Mouse (Mus musculus) gastrocnemius, postnatal 25 days (tissue): Measurements from ENCODE around the gene Slc22a14. TPM values are rescaled to one million over a fixed set of nuclear protein-coding genes. Genes with fewer than 3 reads are reported as not detected.

ENCODE experiments used
- DNase-seq: peaks from one replicate; pipeline ENCODE4 v3.0.0; 2022
- total RNA-seq, 2 experiments: library from RNA; stranded (reverse); gene quantifications; 1 replicate in 1 of 2; 2 replicates in 1 of 2; pipeline ENCODE4 v1.2.3; 2021

The Slc22a14 gene
- total RNA-seq, 2 experiments from 2014 or later = not detected

DNA sequence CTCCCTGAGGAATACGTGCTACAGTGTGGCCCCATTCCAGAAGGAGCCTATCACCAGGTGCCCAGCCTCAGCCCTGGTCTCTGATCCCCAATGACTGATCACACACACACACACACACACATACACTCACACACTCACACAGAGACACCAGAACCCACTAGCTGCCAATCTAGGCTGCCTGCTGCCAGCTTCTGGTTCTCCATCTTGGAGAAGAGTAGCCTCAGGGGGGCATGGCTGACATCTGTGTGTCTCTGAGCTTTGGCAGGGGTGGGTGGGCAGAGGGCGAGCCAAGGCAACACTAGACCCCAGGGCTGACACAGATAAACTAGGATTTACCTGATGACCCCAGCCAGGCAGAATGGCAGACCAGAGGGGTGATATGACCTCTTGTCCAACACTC lies 226.5 kb downstream of the Slc22a14 start:
- no peak for DNase-seq

DNA sequence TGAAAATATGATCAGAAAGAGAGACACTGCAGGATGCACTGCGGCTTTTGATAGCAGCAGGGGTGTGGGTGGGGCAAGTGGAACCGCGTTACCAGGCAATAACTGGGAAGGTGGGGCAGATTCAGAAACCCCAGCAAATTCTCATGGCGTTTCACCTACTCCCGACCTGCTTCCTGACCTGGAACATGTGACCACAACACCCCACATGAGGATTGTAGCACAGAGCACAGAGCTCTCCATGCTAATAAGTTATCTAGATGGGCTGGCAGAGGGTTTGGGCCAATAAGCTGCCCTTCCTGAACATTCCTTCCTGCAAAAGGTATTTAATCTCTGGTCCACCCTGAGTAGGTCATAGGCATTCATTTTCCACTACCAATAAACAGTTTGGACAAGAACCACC lies 234.7 kb downstream of the Slc22a14 start:
- DNase-seq = no peak

DNA sequence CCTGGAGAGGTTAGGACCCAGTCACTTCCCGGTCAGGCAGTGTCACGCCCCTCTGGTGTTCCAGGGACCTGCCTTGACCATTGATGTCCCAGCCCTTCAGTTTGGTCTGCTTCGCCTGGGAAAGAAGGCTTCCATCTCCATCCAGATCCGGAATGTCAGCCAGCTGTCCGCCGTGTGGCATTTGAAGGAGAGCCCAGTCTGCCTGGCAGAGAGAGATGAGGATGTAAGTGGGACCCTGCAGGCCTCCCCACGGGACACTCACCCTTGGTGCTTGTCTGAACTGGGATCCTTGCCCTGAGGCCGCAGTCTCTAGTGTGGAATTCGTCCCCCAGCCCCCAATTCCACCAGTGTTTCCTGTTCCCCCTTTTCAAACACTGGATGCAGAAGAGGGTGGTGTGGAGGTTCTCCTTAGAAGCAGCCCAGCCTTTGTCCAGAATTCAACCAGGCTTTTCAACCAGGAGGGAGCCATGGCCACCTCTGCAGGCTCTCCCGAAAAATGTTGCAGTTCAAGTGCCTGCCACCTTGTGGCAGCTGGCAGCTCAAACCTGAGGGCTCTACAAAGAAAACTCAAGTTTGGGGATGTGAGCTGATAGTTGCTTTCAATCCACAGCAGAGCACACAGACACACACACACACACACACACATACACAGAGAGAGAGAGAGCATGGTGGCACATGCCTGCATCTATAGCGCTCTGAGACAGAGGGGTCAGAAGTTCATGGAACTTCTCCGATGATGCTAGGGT lies 236.7 kb downstream of the Slc22a14 start:
- DNase-seq = no peak

DNA sequence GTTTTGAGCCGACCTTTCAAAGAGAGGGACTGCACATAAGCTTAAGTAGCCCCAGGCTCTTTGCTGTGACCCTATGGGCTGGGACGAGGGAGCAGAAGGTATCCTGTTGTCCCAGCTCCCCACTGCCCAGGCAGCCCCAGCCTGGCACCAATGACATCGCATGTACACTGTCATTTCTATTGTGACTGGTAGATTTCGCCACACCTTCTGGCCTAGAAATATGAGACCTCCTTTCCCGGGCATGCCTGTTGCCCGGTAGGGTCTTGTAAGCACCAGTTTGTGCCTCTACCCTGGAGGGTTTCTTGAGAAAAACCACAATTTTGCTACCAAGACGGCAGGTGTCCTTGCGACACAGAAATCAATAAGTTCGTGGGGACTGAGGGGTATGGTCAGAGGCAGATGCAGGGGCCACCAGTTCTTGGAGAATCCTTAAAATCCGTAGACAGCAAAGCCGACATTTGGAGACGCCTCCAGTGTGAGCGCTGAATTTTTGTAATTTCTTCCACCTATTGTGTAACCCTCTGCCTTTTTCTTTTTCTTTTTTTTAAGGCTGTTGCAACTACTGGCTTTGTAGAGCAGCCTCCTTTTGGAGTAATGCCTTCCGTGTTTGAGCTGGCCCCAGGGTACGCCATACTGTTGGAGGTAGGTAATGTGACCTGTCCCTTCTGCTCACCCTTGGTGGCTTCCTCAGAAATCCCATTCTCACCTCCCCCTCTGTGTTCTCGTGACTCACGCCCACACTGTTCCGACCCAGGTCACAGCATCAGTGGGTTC lies 242.6 kb downstream of the Slc22a14 start:
- DNase-seq = no peak

DNA sequence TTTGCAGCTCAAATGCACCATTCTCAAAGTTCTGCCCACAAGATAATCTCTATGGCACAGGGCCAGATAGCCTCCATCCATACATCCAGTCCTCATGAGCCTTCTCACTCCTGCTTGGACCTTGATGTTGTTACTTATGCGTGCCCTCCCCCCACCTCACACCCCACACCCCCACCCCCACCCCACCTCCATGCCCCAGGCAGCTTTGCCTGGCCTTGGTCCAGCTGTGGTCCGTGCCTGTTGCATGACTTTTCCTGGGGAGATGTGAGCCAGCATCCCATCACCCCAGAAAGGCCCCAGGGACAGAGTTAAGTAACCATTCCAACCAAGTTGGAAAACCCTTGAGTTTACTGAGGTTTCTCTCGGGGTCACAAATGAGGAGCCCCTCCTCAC lies 245.2 kb downstream of the Slc22a14 start:
- DNase-seq = no peak

Other genes starting within 250 kb of the Slc22a14 start
- 1 to 10 TPM in 1 of 2 experiments, under 1 TPM in 1; 0.49 to 2.6 TPM for gene Acaa1b, start 208.5 kb downstream of the Slc22a14 start, total RNA-seq
- gene Gm47289, start 206.4 kb downstream of the Slc22a14 start, total RNA-seq = not detected
- gene Slc22a13, start 156.5 kb downstream of the Slc22a14 start, total RNA-seq = not detected
- 10 to 100 TPM; 42.5 to 43.1 TPM for gene Oxsr1, start 43.1 kb downstream of the Slc22a14 start, total RNA-seq
- gene Acaa1a, start 25.9 kb downstream of the Slc22a14 start, total RNA-seq = 10 to 100 TPM; 38.3 to 40.9 TPM
- 1 to 10 TPM; 4.3 to 5.0 TPM for gene Myd88, start 24.1 kb downstream of the Slc22a14 start, total RNA-seq
- under 1 TPM; 0.08 to 0.48 TPM for gene Xylb, start 8.2 kb downstream of the Slc22a14 start, total RNA-seq
- 10 to 100 TPM in 1 of 2 experiments, 1 to 10 TPM in 1; 9.4 to 11.9 TPM for gene Acvr2b, start 36.6 kb upstream of the Slc22a14 start, total RNA-seq
- 1 to 10 TPM; 1.4 to 1.7 TPM for gene Exog, start 79.4 kb upstream of the Slc22a14 start, total RNA-seq
- under 1 TPM; 0.10 to 0.24 TPM for gene Scn5a, start 213.5 kb upstream of the Slc22a14 start, total RNA-seq